Mouse (Mus musculus): Measurements from ENCODE around the gene Rap1b. TPM values are rescaled to one million over a fixed set of nuclear protein-coding genes. Genes with fewer than 3 reads are reported as not detected.
A peak's percentile ranks its signal among the peaks of the same experiment; 100 is the strongest.

The Rap1b gene
- polyA plus RNA-seq, 2 experiments: 46.7 to 101 TPM

GRCm38 (mm10) chr10:117808068-117808467, 37.8 kb downstream of the Rap1b start:
- H3K4me3 ChIP-seq (ENCODE audit: insufficient read depth in 1 of 2, low read depth in 2 of 2, low read length in 2 of 2): no peak overlapping the region
- H3K27me3 ChIP-seq (ENCODE audit: control insufficient read depth, insufficient read depth, low read length): no peaks in the 10 kb centered on the region
- no peaks in the 10 kb centered on the region for H3K9me3 ChIP-seq (ENCODE audit: control insufficient read depth, low read length)
- no peak overlapping the region for H3K27ac ChIP-seq
- no peaks in the 10 kb centered on the region for H3K36me3 ChIP-seq (replicated peaks; ENCODE audit: control insufficient read depth, insufficient read depth, low read depth)
- peaks cover 0 to 3% of the 10 kb centered on the region in 2 experiments; a peak in 2 of 4 replicates for H3K4me1 ChIP-seq (replicated peaks; ENCODE audit: control insufficient read depth in 2 of 2, insufficient read depth in 2 of 2, low read length in 1 of 2)
- WGBS (ENCODE audit: insufficient replicate concordance): 44% methylated on average over 6 of the region's 6 CpGs
- no peak overlapping the region for H3K9ac ChIP-seq (replicated peaks)
- H3K4me2 ChIP-seq (ENCODE audit: low read depth): no peak overlapping the region
- DNase-seq (ENCODE audit: low read depth in 3 of 3, low spot score in 3 of 3): no peak
- ATAC-seq (ENCODE audit: insufficient read depth): no peak
- TF ChIP-seq EP300 (IDR thresholded peaks at IDR 0.05; ENCODE audit: low read depth) (no peak), CTCF (IDR thresholded peaks at IDR 0.05; ENCODE audit: low read depth) (no peak)

GRCm38 (mm10) chr10:117805919-117806318, 39.9 kb downstream of the Rap1b start:
- no peak overlapping the region for H3K4me2 ChIP-seq (ENCODE audit: low read depth)
- TF ChIP-seq EP300 (IDR thresholded peaks at IDR 0.05; ENCODE audit: low read depth) (no peak), CTCF (IDR thresholded peaks at IDR 0.05; ENCODE audit: low read depth) (no peak)
- no peak overlapping the region for H3K27ac ChIP-seq
- peaks cover 0 to 3% of the 10 kb centered on the region in 2 experiments; a peak in 2 of 4 replicates for H3K4me1 ChIP-seq (replicated peaks; ENCODE audit: control insufficient read depth in 2 of 2, insufficient read depth in 2 of 2, low read length in 1 of 2)
- H3K4me3 ChIP-seq (ENCODE audit: insufficient read depth in 1 of 2, low read depth in 2 of 2, low read length in 2 of 2): no peak overlapping the region
- H3K36me3 ChIP-seq (replicated peaks; ENCODE audit: control insufficient read depth, insufficient read depth, low read depth): no peaks in the 10 kb centered on the region
- ATAC-seq (ENCODE audit: insufficient read depth): no peak
- H3K9me3 ChIP-seq (ENCODE audit: control insufficient read depth, low read length): no peaks in the 10 kb centered on the region
- no peaks in the 10 kb centered on the region for H3K27me3 ChIP-seq (ENCODE audit: control insufficient read depth, insufficient read depth, low read length)
- no peak for DNase-seq (ENCODE audit: low read depth in 3 of 3, low spot score in 3 of 3)
- H3K9ac ChIP-seq (replicated peaks): no peak overlapping the region
- WGBS (ENCODE audit: insufficient replicate concordance): 66% methylated on average over 9 of the region's 9 CpGs

GRCm38 (mm10) chr10:117803870-117804850, 41.7 kb downstream of the Rap1b start:
- Histone ChIP-seq H3K27me3 (ENCODE audit: control insufficient read depth, insufficient read depth, low read length) (no peaks in the 10 kb centered on the region), H3K36me3 (replicated peaks; ENCODE audit: control insufficient read depth, insufficient read depth, low read depth) (no peaks in the 10 kb centered on the region), H3K4me1 (replicated peaks; ENCODE audit: control insufficient read depth in 2 of 2, insufficient read depth in 2 of 2, low read length in 1 of 2) (peaks cover 0 to 3% of the 10 kb centered on the region in 2 experiments; a peak in 2 of 4 replicates), H3K9ac (replicated peaks) (no peak overlapping the region), H3K27ac (no peak overlapping the region), H3K4me2 (ENCODE audit: low read depth) (peak overlapping the region; percentile 22), H3K9me3 (ENCODE audit: control insufficient read depth, low read length) (no peaks in the 10 kb centered on the region), H3K4me3 (ENCODE audit: insufficient read depth in 1 of 2, low read depth in 2 of 2, low read length in 2 of 2) (no peak overlapping the region)
- no peak for DNase-seq (ENCODE audit: low read depth in 3 of 3, low spot score in 3 of 3)
- whole genome bisulfite sequencing (ENCODE audit: insufficient replicate concordance): 44% methylated on average over 31 of the region's 31 CpGs
- no peak for ATAC-seq (ENCODE audit: insufficient read depth)
- TF ChIP-seq CTCF (IDR thresholded peaks at IDR 0.05; ENCODE audit: low read depth): no peak

GRCm38 (mm10) chr10:117801886-117802285, 43.9 kb downstream of the Rap1b start:
- WGBS (ENCODE audit: insufficient replicate concordance): 79% methylated on average over 9 of the region's 9 CpGs
- no peaks in the 10 kb centered on the region for H3K9me3 ChIP-seq (ENCODE audit: control insufficient read depth, low read length)
- H3K4me3 ChIP-seq (ENCODE audit: insufficient read depth in 1 of 2, low read depth in 2 of 2, low read length in 2 of 2): no peak overlapping the region
- no peak for TF ChIP-seq EP300 (IDR thresholded peaks at IDR 0.05; ENCODE audit: low read depth)
- no peak for TF ChIP-seq CTCF (IDR thresholded peaks at IDR 0.05; ENCODE audit: low read depth)
- no peaks in the 10 kb centered on the region for H3K27me3 ChIP-seq (ENCODE audit: control insufficient read depth, insufficient read depth, low read length)
- H3K36me3 ChIP-seq (replicated peaks; ENCODE audit: control insufficient read depth, insufficient read depth, low read depth): no peaks in the 10 kb centered on the region
- H3K27ac ChIP-seq: no peak overlapping the region
- ATAC-seq (ENCODE audit: insufficient read depth): no peak
- H3K9ac ChIP-seq (replicated peaks): no peak overlapping the region
- no peak for DNase-seq (ENCODE audit: low read depth in 3 of 3, low spot score in 3 of 3)
- no peak overlapping the region for H3K4me2 ChIP-seq (ENCODE audit: low read depth)
- H3K4me1 ChIP-seq (replicated peaks; ENCODE audit: control insufficient read depth in 2 of 2, insufficient read depth in 2 of 2, low read length in 1 of 2): peaks cover 0 to 3% of the 10 kb centered on the region in 2 experiments; a peak in 2 of 4 replicates

- Histone ChIP-seq H3K27ac (no peak overlapping the region), H3K4me1 (replicated peaks; ENCODE audit: control insufficient read depth in 2 of 2, insufficient read depth in 2 of 2, low read length in 1 of 2) (peaks cover 0 to 3% of the 10 kb centered on the region in 2 experiments; a peak in 2 of 4 replicates), H3K27me3 (ENCODE audit: control insufficient read depth, insufficient read depth, low read length) (no peaks in the 10 kb centered on the region), H3K9me3 (ENCODE audit: control insufficient read depth, low read length) (no peaks in the 10 kb centered on the region), H3K4me2 (ENCODE audit: low read depth) (no peak overlapping the region), H3K4me3 (ENCODE audit: insufficient read depth in 1 of 2, low read depth in 2 of 2, low read length in 2 of 2) (no peak overlapping the region), H3K36me3 (replicated peaks; ENCODE audit: control insufficient read depth, insufficient read depth, low read depth) (no peaks in the 10 kb centered on the region), H3K9ac (replicated peaks) (no peak overlapping the region)
- WGBS (ENCODE audit: insufficient replicate concordance): 81% methylated on average over 11 of the region's 11 CpGs
- ATAC-seq (ENCODE audit: insufficient read depth): no peak
- TF ChIP-seq CTCF (IDR thresholded peaks at IDR 0.05; ENCODE audit: low read depth) (no peak), EP300 (IDR thresholded peaks at IDR 0.05; ENCODE audit: low read depth) (no peak)
- DNase-seq (ENCODE audit: low read depth in 3 of 3, low spot score in 3 of 3): no peak
Observed at GRCm38 (mm10) chr10:117799806-117800205, 46.0 kb downstream of the Rap1b start.

All from liver, embryonic 14.5 days (tissue).